Mouse (Mus musculus): Measurements from ENCODE around the gene Man2a1. TPM values are rescaled to one million over a fixed set of nuclear protein-coding genes. Genes with fewer than 3 reads are reported as not detected.

Man2a1 gene
- total RNA-seq, 2 experiments from 2014 or later: 15.7 to 33.4 TPM

DNA sequence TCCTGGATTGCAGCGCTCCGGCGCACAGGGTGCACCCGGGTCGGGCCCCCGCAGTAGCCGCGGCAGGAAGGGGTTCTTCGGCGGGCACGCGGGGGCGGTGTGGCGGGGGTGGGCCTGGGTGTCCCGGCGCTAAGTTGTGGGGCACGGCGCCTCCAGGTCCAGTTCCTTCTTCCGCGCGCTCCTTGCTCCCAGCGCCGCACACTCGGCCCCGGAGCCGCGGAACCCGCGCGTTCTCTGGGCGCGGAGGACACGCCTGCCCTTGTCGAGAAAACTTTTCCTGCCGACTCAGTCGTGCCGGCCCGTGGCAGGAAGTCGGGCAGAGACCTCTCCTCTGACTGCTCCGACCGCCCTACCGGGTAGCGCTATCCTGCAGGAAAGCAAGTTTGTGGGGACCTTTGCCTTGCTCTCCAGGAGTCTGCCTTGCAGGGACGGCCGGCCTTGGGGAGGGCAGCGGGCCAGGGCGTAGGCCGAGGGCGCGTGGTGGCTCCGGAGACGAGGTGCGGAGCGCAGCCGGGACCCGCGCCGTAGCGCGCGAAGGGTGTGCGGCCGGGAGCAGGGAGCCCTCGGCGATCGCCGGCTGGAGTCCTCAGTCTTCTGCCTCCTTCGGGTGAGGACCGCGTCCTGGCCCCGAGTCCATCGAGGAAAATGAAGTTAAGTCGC lies 685 bp downstream of the Man2a1 start:
- peak; percentile 20; the same call in 1 of the 2 replicates for ATAC-seq (replicated peaks; ENCODE audit: low FRiP score, low TSS enrichment, poor library complexity, severe bottlenecking)

DNA sequence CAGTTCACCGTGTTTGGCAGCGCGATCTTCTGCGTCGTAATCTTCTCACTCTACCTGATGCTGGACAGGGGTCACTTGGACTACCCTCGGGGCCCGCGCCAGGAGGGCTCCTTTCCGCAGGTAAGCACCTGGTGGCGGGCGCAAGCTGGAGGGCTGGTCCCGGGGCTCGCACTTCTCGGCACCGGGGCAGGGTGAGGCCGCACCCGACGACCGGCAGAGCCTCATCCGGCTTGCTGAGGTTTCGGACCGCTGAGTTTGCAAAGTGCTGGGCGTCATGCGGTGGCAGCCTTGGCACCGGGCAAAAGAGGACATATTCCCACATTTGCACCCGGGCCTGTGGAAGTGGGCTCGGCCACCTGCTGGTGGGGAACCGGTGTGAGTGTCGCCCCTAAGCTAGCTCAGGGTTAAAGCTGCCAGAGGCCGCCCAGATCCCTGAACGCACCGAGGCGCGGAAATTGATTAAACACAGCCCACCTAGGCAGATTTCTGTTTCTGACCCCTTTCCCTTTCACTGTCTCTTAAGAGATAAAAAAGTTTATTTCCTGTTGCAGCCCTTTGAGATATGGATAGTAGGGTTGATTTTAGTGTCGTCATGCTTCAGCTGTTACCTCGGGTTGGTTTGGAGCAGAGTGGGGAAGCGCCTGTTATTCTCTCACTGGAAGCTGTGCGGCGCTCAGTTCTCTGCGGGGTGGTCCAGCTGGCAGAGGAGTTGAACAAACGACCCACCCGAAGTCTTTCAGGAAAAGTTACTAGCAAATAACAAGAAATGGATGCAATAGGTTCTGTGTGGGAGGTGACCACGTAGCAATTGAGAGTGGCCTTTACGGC lies 1.4 kb downstream of the Man2a1 start:
- ATAC-seq (replicated peaks; ENCODE audit: low FRiP score, low TSS enrichment, poor library complexity, severe bottlenecking): peak; percentile 54

DNA sequence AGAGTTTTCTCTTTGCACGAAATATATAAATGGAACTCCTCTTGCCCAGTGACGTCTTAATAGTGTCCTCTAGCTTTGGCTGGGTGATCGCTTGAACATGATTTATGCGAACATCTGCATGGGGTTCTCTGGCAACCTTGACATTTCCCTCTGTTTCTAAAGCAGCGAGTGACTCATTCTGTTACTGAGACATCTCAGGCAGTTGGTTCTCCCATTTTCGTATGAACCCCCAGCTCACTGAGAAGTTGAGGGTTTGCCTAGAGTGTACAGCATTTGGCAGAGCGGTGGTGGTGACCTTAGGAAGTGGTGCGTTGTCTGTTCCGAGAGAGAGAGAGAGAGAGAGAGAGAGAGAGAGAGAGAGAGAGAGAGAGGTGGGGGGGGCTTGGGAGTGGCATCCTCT lies 2.6 kb downstream of the Man2a1 start:
- ATAC-seq (replicated peaks; ENCODE audit: low FRiP score, low TSS enrichment, poor library complexity, severe bottlenecking): no peak

DNA sequence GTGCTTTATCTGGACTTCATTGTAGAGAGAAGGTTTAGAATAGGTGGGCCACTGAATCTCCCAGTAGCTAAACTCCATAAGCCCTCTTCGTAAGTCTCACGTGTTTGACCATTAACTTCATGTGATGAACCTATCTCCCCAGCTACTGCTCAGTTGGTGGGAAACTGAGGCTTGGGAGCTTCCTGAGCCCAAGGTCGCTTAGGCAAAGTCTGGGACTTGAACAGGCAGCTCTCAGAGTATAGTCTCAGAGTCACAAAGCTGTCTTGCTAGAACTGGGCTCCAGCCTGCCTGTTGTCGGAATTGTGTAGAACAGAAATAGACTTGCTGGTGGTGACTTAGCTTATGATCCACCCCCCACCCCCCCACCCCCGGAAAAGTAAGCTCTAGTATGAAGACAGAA lies 3.0 kb downstream of the Man2a1 start:
- ATAC-seq (replicated peaks; ENCODE audit: low FRiP score, low TSS enrichment, poor library complexity, severe bottlenecking): no peak

DNA sequence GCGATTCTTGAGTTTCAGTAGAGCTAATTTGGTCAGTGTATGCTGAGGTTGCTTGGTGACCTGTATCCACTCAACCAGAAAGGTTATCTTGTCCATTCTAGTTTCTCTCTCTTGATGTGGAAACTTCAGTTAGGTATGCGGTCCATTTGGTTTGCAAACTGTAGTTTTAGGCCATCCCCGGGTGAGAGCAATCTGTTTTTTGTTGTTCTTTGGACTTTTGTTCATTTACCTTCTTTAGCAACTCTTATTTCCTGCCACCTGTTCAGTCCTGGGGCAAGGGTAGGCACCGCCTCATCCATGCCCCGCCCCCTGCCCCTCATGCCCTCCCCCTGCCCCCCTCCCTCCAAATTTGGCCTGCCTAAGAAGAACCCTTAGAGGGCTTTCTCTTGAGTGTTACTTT lies 3.6 kb downstream of the Man2a1 start:
- ATAC-seq (replicated peaks; ENCODE audit: low FRiP score, low TSS enrichment, poor library complexity, severe bottlenecking): no peak

DNA sequence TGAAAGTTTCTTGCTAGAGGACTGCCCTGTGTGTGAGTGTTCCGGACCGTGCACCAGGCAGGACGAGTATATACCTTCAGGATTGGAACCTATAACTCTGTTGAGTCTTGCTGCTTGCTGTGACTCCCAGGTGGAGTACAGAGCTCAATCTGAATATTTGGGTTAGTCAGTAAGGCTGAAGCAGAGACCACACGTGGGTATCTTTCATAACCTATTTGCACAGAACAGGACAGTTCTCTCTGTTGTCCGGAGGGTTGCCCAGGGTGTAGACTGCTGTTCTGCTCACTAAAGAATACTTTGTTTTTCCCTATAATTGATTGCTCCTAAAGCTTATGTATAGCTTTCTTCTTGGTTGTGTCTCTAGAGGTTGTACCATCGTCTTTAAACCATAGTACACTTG lies 7.7 kb downstream of the Man2a1 start:
- no peak for ATAC-seq (replicated peaks; ENCODE audit: low FRiP score, low TSS enrichment, poor library complexity, severe bottlenecking)

DNA sequence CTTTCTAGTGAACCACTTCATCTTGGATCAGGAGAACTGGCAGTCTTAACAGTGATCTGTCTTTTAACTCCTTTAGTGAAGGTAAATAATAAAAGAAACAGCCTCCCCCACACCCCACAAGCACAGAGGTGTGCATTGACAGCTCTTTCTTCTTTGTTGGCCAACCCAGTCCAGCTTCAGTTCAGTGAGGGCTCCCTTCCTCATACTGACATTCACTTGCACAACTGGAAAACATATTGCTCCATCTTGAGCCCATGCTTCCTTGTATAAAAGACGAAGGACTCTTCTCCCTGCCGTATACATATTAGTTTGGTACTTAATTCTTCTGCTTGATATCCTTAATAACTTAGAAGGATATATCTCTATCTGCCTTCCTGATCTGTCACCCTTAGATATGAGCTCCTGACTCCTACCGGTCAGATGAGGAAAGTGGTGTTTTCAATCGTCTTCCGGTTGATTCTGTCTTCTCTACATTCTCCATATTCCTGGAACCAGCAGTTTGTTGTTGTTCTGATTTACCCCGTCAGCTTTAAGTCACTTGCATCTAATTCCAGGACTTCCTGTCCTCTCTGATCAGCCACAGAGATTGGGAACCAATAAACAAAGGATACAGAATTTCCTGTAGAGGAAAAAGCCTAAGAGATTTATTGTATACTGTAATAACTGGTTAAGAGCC lies 8.5 kb downstream of the Man2a1 start:
- ATAC-seq (replicated peaks; ENCODE audit: low FRiP score, low TSS enrichment, poor library complexity, severe bottlenecking): no peak

DNA sequence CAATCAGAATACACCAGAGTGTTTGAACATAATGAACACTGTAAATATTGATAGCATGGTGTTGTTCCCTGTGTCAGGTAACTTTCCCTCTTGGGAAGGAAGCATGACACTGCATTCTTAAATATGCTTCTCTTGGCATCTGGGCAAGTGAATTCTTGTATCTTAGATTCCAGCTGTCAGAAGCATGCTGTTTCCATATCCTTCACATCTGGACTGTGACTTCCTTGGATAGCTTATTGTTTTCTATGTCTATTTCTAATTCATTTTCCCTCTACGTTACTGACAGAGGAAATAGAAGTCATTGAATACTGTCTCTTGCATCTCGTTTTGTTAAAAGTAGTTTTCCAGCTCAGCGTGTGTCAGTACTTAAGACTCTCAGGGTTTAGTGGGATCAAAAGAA lies 9.2 kb downstream of the Man2a1 start:
- ATAC-seq (replicated peaks; ENCODE audit: low FRiP score, low TSS enrichment, poor library complexity, severe bottlenecking): no peak

DNA sequence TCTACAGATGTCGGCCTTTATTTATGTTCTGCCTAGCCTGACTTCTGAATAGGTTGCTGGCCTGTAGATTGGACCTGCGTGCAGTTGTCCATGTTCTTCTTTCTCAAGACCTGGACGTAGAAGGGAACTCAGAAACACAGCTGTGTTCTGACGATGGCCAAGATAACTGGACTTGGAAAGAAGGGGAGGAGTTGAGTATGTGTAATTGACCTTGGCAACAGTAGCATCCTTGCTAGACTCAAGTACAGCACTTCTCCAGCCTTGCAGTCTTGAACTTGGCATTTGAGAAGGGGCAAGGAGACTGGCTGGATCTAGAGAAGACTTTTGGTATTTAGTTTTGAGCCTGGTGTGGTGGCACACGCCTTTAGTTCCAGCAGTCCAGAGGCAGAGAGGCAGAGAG lies 10.9 kb downstream of the Man2a1 start:
- no peak for ATAC-seq (replicated peaks; ENCODE audit: low FRiP score, low TSS enrichment, poor library complexity, severe bottlenecking)

DNA sequence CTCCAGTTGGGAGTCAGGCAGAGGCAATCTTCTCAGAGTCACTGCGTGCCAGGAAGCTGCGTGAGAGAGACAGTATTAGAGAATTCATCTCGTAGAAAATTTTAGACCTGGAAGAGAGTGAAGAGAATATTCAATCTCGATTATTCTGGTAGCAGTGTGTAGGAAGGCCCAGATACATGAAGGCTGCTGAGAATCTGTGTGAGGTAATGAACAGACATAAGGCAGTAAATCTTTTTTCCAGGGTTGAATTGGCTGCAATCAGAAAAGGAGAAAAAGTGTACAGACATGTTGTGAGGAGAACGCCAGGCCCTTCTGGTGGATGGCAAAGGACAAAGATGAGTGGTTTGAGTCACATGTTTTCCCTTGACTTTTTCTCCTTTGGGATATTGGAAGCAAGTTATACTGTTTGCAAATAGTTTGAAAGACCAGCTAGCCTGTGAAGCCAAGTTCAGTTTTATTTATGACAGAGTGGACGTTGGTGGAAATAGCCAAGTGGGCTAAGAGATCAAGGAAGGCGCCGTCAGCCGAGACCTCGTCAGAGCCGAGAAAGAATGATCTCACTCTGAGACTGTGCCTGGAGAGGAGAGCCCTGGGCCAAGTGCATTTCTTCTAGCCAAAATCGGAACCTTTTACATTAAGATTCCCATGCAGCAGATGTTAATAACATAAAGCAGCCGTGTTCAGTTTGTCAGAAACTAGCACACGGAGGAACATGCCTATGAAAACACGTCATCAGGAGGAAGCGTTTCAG lies 11.8 kb downstream of the Man2a1 start:
- no peak for ATAC-seq (replicated peaks; ENCODE audit: low FRiP score, low TSS enrichment, poor library complexity, severe bottlenecking)

DNA sequence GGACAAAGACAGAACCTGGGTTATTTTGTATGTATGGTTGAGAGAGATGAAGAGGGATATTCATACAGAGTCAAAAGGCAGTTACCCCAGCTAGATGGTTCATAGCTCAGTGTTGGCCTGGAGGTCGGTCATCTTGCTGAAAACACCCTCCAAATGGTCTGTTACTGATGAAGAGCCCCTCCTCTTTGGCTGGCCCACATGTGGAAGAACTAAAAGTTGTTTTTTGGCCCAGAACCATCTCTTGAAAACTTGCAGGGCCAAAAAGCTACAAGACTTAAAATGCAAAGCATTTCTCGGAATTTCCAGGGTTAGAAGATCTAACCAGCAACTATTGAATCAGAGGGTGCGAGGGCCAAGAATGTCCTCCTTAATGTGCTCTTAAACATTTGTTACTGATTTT lies 12.4 kb downstream of the Man2a1 start:
- no peak for ATAC-seq (replicated peaks; ENCODE audit: low FRiP score, low TSS enrichment, poor library complexity, severe bottlenecking)

DNA sequence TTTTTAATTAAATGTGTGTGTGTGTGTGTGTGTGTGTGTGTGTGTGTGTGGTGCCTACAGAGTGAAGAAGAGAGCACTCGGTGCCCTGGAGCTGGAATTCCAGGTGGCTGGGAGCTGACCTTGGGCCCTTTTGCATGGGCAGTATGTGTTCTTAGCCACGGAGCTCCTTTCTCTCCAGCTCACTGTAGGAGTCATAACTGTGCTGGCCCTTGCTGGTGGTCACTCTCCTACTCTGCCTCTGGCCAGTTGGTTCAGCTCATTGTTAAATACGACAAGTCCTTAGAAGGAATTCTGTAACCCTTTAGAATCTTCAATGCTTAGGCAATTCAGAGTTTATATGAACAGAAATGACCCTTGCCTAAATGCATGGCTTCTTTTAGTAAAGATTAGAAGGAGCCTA lies 12.8 kb downstream of the Man2a1 start:
- no peak for ATAC-seq (replicated peaks; ENCODE audit: low FRiP score, low TSS enrichment, poor library complexity, severe bottlenecking)

DNA sequence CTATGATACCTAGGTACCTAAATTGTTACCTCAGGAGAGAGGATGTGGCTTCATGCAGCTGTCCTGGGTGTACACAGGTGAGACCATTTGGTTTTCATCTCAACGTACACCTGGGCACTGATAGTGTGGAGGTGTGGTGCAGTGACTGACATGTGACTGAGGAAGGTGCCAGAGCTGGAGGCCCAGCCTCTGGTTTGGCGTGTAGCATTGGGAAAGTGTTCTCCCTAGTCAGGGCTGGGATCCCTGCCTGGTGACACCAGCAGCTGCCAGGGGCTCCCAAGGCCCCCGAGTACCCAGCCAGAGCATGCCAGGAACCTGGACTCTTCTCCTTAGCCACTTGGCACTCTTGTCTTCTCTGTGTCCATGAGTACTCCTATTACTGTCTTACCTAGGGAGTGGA lies 14.3 kb downstream of the Man2a1 start:
- no peak for ATAC-seq (replicated peaks; ENCODE audit: low FRiP score, low TSS enrichment, poor library complexity, severe bottlenecking)

DNA sequence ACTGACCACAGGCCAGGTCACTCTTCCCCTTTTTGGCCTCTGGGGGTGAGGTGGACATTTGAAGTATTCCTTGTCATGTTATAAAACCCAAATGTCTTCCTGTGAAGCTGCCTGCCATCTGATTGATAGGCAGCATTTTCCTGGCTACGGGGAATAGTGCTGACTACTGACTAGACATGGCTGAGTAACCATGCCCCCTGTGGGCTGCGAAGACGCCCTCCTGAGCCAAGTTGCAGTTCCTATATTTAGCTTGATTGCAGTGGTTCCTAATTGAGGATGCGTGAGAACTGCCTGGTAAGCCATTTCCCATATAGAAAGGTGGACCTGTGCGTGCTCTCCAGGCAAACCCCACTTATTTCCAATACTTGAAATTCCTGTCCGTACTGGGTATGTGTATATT lies 14.9 kb downstream of the Man2a1 start:
- no peak for ATAC-seq (replicated peaks; ENCODE audit: low FRiP score, low TSS enrichment, poor library complexity, severe bottlenecking)

DNA sequence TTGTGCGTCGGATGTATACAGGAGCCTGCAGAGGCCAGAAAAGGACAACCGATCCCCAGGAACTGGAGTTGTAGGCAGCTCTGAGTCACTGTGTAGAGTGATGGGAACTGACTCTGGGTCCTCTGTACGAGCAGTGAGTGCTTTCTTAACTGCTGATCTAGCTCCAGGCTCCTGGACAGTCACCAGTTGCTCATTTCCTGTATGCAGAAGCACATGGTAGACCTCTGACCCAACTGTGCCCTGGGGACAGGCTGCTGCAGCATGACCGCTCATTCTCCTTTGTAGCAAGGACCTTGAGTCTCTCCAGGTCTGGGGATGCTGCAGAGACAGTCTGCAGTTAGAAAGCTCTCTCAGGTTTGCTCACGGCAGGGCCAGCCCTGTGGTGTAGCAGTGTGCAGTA lies 15.7 kb downstream of the Man2a1 start:
- ATAC-seq (replicated peaks; ENCODE audit: low FRiP score, low TSS enrichment, poor library complexity, severe bottlenecking): no peak

DNA sequence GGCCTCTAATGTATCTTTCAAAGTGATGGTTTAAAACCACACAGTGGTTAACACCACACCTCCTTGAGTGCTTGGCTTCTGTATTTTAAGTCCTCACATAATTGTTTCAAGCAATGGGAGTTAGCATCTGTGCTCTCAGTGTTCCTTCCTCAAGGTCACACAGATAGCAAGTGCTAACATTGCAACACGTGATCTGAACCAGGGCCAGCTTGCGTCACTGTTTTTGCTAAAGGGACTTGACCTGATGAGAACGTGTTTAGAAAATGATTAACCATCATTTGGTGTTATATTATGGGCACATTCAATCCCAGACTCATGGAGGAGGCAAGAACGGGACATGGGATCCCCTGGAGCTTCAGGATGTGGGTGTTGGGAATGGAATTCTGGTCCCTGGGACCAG lies 17.3 kb downstream of the Man2a1 start:
- no peak for ATAC-seq (replicated peaks; ENCODE audit: low FRiP score, low TSS enrichment, poor library complexity, severe bottlenecking)

DNA sequence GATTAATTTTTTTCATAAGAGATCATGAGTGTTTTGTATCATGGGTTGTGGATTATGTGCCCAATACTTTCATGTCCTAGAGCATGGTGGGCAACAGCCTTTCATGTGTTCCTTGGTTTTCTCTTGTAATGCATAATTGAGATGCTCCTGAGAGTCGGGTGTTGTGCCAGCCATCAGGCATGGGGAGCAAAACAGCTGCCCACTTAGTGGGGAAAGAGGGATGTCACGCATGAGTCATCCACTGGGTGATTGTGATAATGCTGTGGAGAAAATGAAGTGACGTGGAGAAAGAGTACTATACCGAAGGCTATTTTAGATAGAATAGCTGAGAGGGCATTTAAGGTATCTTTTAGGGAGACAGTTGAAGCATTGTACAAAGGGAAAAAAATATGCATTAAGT lies 18.5 kb downstream of the Man2a1 start:
- no peak for ATAC-seq (replicated peaks; ENCODE audit: low FRiP score, low TSS enrichment, poor library complexity, severe bottlenecking)

DNA sequence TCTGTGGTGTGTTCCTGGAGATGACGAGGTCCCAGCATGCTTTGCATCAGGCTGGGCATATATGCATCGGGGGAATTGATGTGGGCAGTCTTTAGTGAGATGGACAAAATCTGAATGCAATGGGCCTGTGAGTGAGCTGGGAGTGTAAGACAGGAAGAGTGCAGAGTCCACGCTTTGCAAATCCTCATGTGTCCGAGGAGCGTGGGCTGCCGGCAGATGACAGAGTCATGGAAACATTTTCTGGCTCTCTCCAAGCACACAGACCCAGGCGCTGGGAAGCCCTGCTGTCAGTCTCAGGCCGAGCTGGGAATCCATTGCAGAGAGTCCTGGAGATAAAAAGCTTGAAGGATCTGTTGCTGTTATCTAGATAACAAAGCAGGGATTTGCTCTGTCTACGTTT lies 19.6 kb downstream of the Man2a1 start:
- ATAC-seq (replicated peaks; ENCODE audit: low FRiP score, low TSS enrichment, poor library complexity, severe bottlenecking): no peak

DNA sequence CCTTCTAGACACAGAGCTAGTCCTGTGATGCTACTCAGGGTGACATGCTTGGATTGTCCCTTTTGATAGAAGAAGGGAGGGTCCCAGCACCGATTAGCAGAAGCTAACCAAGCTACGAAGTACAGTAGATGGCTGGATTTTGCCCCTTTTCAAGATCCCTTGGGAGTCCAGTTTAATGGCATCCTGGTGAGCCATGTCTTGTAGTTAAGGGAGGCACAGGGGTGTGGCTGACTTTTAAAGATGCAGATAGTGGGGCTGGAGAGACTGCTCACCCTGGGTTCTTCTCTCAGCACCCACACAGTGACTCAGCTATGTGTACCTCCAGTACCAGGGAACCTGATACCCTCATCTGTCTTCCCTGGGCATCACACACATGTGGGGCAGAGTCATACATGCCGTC lies 20.1 kb downstream of the Man2a1 start:
- peak; percentile 51 for ATAC-seq (replicated peaks; ENCODE audit: low FRiP score, low TSS enrichment, poor library complexity, severe bottlenecking)

DNA sequence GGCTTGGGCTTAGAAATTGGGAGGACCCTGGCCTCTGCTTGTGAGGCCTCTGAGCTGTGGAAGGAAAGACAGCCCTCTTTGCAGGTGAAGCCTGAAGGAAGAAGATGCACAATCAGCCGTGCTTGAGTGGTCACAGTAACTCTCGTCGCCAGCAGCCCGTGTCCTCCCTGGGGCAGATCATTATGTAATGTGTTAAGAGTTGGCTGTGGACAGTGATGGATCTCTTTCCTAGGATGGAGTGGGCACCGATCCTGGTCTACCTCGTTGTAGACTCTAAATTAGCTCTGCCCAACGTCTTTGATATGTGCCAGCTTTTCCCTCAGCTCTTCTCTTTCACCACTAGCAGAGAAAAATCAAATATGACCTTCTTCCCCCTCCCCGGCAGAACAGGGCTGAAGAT lies 20.7 kb downstream of the Man2a1 start:
- no peak for ATAC-seq (replicated peaks; ENCODE audit: low FRiP score, low TSS enrichment, poor library complexity, severe bottlenecking)
